Mouse (Mus musculus) lung, embryonic 14.5 days (tissue): ENCODE data around the gene Rbm3. TPM values are rescaled to one million over a fixed set of nuclear protein-coding genes. Genes with fewer than 3 reads are reported as not detected.
A peak's percentile ranks its signal among the peaks of the same experiment; 100 is the strongest.

Experiments
- ATAC-seq: fragments of 200-750 bp; cut with Nextera tagmentation; 2 replicates; pipeline ENCODE4 v1.8.0; 2017; ENCODE audit warnings: mild to moderate bottlenecking, moderate TSS enrichment, moderate library complexity; ENCODE audit not compliant: insufficient read depth
- DNase-seq: peaks from one replicate; pipeline ENCODE4 v3.0.0-alpha.2; 2015
- H3K27ac ChIP-seq: fragments of 300-500 bp; sonication (generic); 2 replicates; pipeline ENCODE4 v1.5.1; 2014; ENCODE audit warnings: low read depth, mild to moderate bottlenecking, moderate library complexity
- H3K27me3 ChIP-seq: fragments of 300-500 bp; sonication (generic); 2 replicates; pipeline ENCODE4 v1.6.1; 2014; ENCODE audit warnings: low read length, control low read depth; ENCODE audit not compliant: insufficient read depth
- H3K36me3 ChIP-seq: fragments of 300-500 bp; sonication (generic); 2 replicates; pipeline ENCODE4 v1.6.1; 2014; ENCODE audit warnings: control low read depth; ENCODE audit not compliant: insufficient read depth
- H3K4me1 ChIP-seq: fragments of 300-500 bp; sonication (generic); 2 replicates; pipeline ENCODE4 v1.6.1; 2014; ENCODE audit warnings: antibody characterized with exemption, control low read depth; ENCODE audit not compliant: insufficient read depth
- H3K4me2 ChIP-seq: fragments of 300-500 bp; sonication (generic); 2 replicates; pipeline ENCODE4 v1.6.1; 2014; ENCODE audit warnings: mild to moderate bottlenecking
- H3K4me3 ChIP-seq: fragments of 300-500 bp; sonication (generic); 2 replicates; pipeline ENCODE4 v1.5.1; 2014; ENCODE audit warnings: low read depth, low read length
- H3K9ac ChIP-seq: fragments of 300-500 bp; sonication (generic); 2 replicates; pipeline ENCODE4 v1.6.1; 2014
- H3K9me3 ChIP-seq: fragments of 300-500 bp; sonication (generic); 2 replicates; pipeline ENCODE4 v1.6.1; 2016; ENCODE audit warnings: low read depth, low read length, control low read depth
- CTCF ChIP-seq: IDR thresholded peaks from 2 replicates; pipeline ENCODE4 v1.5.1; 2016; ENCODE audit warnings: antibody characterized with exemption, low read depth
- WGBS: fragments of 180-500 bp; shearing (Covaris S2); extraction: QIAGEN DNeasy Blood & Tissue Kit; methylation state at CpG from one replicate; pipeline ENCODE4 v1.1.7; 2014; 5-methylcytosine and 5-hydroxymethylcytosine counted together
- polyA plus RNA-seq: library from polyadenylated mRNA; unstranded; fragments of >200 nt; fragmentation: Nextera tagmentation; extraction: Ambion mirVana; gene quantifications from 2 replicates; pipeline ENCODE4 v1.2.1, GENCODE M21; 2014

Gene Rbm3
- polyA plus RNA-seq, 1 experiment from 2014 or later = 589 TPM

GRCm38 (mm10) chrX:8131393-8131792 is 14.3 kb downstream of the Rbm3 start:
- H3K4me2 ChIP-seq = peak overlapping the region; percentile 63
- H3K4me1 ChIP-seq = no peaks in the 10 kb centered on the region
- peaks cover 10% of the 10 kb centered on the region; the same call in 1 of the 2 replicates for H3K36me3 ChIP-seq
- no peaks in the 10 kb centered on the region for H3K27me3 ChIP-seq
- H3K9me3 ChIP-seq = no peaks in the 10 kb centered on the region
- ATAC-seq (no peak), DNase-seq (no peak)
- no peak overlapping the region for H3K27ac ChIP-seq
- 91% methylated on average over 17 of the region's 17 CpGs for WGBS
- no peak overlapping the region for H3K9ac ChIP-seq
- peak overlapping the region; percentile 55; the same call in 1 of the 2 replicates for H3K4me3 ChIP-seq
- TF ChIP-seq CTCF = no peak

DNA sequence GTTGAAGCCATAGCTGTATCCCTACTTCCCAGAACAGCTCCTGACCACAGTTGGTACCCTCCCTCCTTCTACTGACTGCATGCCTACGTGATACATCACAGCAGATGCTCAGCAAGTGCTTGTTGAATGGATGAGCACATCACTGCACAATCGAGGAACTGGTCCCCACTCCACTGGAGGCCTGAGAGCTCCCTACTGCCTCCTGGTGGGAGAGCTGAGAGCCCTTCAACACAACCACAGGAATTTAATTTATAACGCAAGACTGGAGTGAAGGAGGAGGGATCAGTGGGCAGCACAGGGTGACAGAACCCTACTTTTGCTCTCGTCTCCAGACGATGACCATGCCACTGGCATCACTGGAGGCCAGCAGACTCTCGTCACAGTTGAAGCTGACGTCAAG is 20.4 kb downstream of the Rbm3 start:
- TF ChIP-seq CTCF = peak; percentile 14; the same call in 1 of the 2 replicates
- WGBS = 73% methylated on average over 7 of the region's 7 CpGs

GRCm38 (mm10) chrX:8123821-8124470 is 21.7 kb downstream of the Rbm3 start:
- Histone ChIP-seq H3K9ac (no peak overlapping the region), H3K4me3 (no peak overlapping the region), H3K27ac (no peak overlapping the region), H3K9me3 (no peaks in the 10 kb centered on the region), H3K27me3 (no peaks in the 10 kb centered on the region), H3K36me3 (peaks cover 10% of the 10 kb centered on the region; the same call in 1 of the 2 replicates), H3K4me1 (no peaks in the 10 kb centered on the region), H3K4me2 (no peak overlapping the region)
- no peak for TF ChIP-seq CTCF
- no peak for ATAC-seq
- WGBS = 79% methylated on average over 6 of the region's 6 CpGs
- no peak for DNase-seq

More for the DNA sequence above, 20.4 kb downstream of the Rbm3 start:
- Histone ChIP-seq H3K4me3 (no peak overlapping the region), H3K9ac (no peak overlapping the region), H3K4me2 (no peak overlapping the region), H3K36me3 (peaks cover 14% of the 10 kb centered on the region; the same call in 1 of the 2 replicates), H3K27me3 (no peaks in the 10 kb centered on the region), H3K4me1 (no peaks in the 10 kb centered on the region), H3K9me3 (no peaks in the 10 kb centered on the region), H3K27ac (no peak overlapping the region)
- ATAC-seq (no peak), DNase-seq (no peak)

DNA sequence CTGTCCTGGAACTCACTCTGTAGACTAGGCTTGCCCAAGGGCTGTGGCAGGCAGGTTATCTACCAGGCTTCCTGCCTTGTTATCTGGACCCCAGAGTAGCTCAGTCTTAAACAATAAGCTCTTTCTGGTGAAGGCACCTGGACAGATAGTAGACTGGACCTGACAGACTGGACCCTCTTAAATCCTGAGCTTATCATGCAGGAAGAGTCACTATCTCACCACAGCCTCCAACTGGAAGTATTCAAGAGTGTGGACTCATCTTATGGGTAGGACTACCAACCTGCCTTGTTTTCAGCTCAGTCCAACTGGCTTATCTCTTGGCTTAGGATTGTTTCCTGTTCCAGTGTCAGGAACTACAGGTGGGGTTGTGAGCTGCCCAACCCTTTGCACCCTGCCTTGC is 28.4 kb downstream of the Rbm3 start:
- Histone ChIP-seq H3K27me3 (no peaks in the 10 kb centered on the region), H3K4me3 (no peak overlapping the region), H3K9me3 (no peaks in the 10 kb centered on the region), H3K27ac (no peak overlapping the region), H3K4me2 (no peak overlapping the region), H3K36me3 (no peaks in the 10 kb centered on the region), H3K9ac (no peak overlapping the region), H3K4me1 (no peaks in the 10 kb centered on the region)
- ATAC-seq = no peak
- TF ChIP-seq CTCF = no peak
- no peak for DNase-seq

DNA sequence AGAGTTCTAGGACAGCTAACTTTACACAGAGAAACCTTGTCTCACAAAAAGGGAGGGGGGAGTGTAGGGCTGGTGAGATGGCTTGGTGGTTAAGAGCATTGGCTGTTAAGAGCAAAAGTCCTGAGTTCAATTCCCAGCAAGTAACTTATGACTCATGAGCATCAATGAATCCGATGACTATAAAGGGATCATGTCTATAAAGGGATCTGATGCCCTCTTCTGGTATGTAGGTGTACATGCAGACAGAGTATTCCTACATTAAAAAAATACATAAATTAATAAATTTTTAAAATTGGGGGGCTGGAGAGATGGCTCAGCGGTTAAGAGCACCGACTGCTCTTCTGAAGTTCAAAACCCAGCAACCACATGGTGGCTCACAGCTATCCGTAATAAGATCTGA is 30.4 kb downstream of the Rbm3 start:
- H3K27ac ChIP-seq = no peak overlapping the region
- H3K27me3 ChIP-seq = no peaks in the 10 kb centered on the region
- ATAC-seq (no peak), DNase-seq (no peak)
- no peaks in the 10 kb centered on the region for H3K4me1 ChIP-seq
- H3K9ac ChIP-seq = no peak overlapping the region
- H3K9me3 ChIP-seq = no peaks in the 10 kb centered on the region
- H3K4me2 ChIP-seq = no peak overlapping the region
- H3K36me3 ChIP-seq = no peaks in the 10 kb centered on the region
- H3K4me3 ChIP-seq = no peak overlapping the region
- WGBS = 63% methylated on average over 4 of the region's 4 CpGs
- peak; percentile 14; the same call in 1 of the 2 replicates for TF ChIP-seq CTCF

DNA sequence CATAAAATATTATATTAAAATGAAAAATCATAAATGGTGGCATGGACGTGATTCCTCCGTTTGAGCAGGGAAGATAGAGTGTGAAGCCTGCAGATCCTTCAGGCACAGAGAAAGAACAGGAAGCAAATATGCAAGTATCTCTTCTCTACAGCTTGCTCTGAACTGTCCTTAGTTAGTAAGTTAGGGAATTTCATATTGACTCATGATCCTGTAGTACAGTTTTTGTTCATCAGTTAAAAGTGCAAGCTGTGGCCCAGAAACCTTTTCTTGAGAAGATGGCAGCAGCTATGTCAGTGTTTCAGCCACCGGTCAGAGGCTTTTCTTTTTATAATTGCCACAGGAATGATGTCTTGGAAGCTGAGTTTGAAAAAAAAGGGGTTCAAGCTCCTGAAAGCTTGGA is 40.7 kb downstream of the Rbm3 start:
- H3K4me2 ChIP-seq = no peak overlapping the region
- no peaks in the 10 kb centered on the region for H3K27me3 ChIP-seq
- no peak overlapping the region for H3K27ac ChIP-seq
- H3K9me3 ChIP-seq = no peaks in the 10 kb centered on the region
- WGBS = 95% methylated on average over 3 of the region's 3 CpGs
- H3K9ac ChIP-seq = no peak overlapping the region
- TF ChIP-seq CTCF = no peak
- DNase-seq (no peak), ATAC-seq (no peak)
- H3K36me3 ChIP-seq = no peaks in the 10 kb centered on the region
- no peak overlapping the region for H3K4me3 ChIP-seq
- no peaks in the 10 kb centered on the region for H3K4me1 ChIP-seq

DNA sequence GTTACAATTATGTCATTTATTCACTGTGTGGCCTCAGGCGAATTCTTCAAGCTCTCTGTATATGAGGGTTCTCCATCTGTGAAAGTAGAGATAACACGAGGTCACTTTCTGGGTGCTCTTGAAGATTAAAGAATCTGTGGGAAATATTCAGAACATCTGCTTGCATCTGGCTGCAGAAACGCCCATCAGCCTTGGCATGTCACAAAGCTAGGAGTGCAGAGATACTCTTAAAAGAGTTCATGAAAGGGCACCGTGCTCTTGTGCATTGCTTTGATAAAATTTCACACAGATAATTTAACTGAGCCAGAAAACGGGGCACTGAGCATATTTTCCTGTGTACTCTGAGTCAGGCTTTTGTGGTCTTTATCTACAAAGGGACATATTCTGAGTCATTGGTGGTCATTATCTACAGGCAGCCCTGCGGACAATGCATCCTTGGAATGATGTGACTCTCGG is 43.4 kb downstream of the Rbm3 start:
- Histone ChIP-seq H3K27ac (no peak overlapping the region), H3K4me1 (no peaks in the 10 kb centered on the region), H3K9me3 (no peaks in the 10 kb centered on the region), H3K9ac (no peak overlapping the region), H3K4me3 (no peak overlapping the region), H3K4me2 (no peak overlapping the region), H3K27me3 (no peaks in the 10 kb centered on the region), H3K36me3 (no peaks in the 10 kb centered on the region)
- DNase-seq (no peak), ATAC-seq (no peak)
- TF ChIP-seq CTCF = no peak
- 46% methylated on average over 7 of the region's 7 CpGs for WGBS
